Mouse (Mus musculus): Measurements from ENCODE around the gene Klhl30.

Gene Klhl30

GRCm38 (mm10) chr1:91350841-91351240 lies at the start of gene Klhl30:
Gene Klhl30 (plus strand): TSS chr1:91351016.
- no peak for DNase-seq

- DNase-seq = peak in 1 of 2 experiments; percentile 17
These were observed 49.5 kb upstream of the Klhl30 start for GRCm38 (mm10) chr1:91301206-91301920.

DNA sequence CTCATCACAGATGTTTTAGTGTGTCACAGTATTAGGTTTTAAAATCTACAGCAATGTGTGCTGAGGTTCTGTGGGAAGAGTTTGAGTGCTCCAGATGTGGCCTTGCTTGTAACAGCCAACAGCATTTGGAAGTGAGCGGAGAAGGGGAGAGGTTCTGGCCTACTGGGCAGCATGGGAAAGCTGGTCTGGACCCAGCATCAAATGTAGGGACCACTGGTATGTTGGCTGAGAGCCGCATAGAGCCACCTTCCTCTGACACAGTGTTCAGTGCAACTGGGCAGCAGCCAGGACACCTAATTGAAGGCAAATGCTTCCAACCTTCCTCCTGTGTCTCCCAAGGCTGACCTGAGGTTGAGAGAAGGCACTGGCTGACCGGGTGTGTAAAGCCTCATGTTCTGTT lies 48.8 kb upstream of the Klhl30 start:
- DNase-seq = peak in 1 of 2 experiments; percentile 28

GRCm38 (mm10) chr1:91304621-91305020 lies 46.2 kb upstream of the Klhl30 start:
- DNase-seq = no peak

DNA sequence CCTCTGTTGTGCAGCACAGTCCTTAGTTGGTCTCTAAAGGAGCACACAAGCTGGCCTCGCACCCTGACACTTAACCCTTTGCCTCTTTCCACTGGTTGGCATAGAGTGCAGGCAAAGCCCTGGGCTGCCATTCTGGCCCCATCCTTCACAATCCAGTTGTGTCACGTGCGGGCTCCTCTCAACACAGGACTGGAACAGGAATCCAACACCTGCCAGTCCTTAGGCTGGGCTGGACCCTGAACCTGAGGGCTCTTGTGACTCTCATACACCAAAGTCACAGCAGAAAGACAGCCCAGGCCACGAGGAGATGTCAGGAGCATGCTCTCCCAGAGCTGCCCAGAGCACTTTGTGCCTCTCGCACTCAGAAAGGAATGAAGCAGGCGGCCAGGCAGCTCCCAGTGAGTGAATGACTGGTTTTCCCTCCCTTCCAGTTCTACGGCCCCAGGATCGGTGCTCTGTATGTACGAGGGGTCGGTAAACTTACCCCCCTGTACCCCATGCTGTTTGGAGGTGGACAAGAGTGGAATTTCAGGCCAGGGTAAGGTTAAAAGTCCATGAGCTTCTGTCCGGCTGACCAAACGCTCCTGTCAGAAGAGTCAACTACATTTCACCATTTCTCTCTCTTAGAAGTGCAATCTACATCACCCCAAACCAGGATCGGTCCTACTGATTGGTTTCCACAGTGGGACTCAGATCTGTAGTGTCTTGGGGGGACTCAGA lies 41.3 kb upstream of the Klhl30 start:
- no peak for DNase-seq

GRCm38 (mm10) chr1:91312273-91312672 lies 38.5 kb upstream of the Klhl30 start:
- DNase-seq = peak in 1 of 2 experiments; percentile 17

DNA sequence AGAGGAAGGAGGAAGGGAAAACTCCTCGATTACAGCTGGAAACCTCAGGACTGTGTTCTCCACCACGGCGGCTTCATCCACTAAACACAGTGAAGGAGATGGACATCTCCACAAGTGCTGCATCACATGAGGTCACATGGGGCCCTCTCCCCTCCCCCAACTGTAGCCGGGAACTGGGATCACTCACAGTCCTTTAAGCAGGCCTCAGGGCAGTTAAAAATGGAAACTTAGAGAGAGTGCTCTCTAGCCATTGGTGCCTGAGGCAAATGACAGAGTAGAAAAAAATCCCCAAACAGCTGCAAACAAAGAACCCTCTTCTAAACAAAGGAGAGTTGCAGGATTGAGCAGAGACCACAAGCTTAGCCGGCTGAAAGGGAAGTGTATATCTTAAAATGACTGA lies 37.6 kb upstream of the Klhl30 start:
- DNase-seq = no peak

DNA sequence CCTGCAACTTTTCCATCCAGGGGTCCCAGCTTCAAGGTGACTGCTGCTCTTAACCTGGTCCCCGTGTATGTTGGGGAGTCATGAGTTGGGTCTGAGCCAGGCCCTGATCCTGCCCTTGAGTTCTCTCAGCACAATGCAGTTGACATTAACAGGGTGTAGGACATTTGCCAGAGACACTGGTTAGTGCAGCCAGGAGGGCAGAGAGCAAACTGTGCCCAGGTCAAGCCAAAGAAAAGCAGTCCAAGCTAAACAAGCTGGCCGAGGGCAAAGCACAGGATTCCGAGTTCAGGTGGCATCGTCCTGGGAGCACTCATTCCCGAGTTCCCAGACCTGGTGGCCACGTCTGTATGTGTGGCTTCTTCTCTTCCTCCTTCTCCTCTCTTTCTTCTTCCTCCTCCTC lies 33.2 kb upstream of the Klhl30 start:
- no peak for DNase-seq

DNA sequence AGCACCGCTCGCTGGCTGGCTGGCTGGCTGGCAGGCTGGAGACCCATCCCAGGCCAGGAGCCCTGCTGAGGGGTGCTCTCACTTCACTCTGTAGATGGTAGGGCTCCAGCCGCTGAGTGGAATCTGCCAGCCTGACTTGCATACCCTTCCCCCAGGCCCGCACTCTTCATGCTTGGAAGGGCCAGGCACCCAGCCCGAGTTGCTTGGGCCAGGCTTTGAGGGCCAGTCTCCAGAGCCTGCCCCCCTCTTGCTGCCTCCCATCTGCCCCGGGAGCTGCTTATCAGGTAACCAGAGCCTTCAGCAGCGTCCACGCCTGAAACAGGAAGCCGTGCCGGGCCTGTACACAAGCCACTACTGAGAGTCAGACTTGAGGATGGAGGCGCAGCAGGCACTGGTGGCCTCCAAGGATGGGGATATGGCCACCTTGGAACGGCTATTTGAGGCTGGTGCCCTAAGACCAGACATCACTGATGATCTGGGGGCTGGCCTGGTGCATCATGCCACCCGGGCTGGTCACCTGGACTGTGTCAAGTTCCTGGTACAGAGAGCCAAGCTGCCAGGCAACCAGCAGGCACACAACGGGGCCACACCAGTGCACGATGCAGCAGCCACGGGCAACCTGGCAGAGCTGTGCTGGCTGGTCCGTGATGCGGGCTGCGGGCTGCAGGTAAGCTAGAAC lies 28.9 kb upstream of the Klhl30 start, which contains the start of gene Espnl:
TSS of gene Espnl (plus strand) at position 316 of the 679 bp plus-strand sequence.
- no peak for DNase-seq

DNA sequence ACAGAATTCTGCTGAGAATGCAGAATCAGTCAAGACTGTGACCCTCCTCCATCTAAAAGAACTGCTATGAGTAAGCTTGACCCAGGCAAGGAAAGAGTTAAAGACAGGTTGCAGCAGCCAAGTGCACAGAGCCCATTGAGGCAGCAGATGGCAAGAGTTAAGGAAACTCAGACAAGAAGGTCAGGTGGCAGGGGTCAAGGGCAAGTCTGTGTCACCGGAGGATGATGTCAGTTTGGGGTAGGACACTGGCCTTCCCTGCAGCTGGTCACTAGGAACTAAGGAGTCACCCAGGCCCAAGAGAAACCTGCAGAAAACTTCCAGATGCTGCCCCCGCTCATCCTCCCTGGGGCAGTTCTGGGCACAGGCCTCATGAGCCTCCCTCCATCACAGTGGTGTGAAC lies 26.2 kb upstream of the Klhl30 start:
- DNase-seq = no peak

DNA sequence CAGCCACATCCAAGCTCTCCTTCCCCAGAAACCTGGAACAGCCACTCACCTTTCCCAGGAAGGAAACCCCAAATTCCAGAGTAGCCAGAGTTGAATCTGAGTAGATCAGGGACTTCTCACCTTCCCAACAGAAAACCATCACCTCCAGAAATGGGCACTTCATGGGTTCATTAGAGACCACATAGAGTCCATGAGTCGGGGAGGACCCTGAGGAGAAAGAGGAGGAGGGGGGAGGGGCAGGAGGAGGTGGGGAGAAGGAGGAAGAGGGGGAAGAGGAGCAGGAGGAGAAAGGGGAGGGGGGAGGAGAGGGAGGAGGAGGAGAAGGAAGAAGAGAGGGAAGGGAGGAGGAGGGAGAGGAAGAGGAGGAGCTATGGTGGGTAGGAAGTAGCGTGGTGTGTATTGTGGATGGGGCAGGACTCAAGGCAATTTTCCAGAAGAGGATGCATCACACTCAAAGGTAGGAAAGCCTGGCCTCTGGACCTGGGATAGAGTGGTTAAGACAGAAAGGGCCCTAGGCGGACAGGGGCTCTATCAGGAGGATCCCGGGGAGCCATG lies 25.3 kb upstream of the Klhl30 start:
- DNase-seq = no peak

DNA sequence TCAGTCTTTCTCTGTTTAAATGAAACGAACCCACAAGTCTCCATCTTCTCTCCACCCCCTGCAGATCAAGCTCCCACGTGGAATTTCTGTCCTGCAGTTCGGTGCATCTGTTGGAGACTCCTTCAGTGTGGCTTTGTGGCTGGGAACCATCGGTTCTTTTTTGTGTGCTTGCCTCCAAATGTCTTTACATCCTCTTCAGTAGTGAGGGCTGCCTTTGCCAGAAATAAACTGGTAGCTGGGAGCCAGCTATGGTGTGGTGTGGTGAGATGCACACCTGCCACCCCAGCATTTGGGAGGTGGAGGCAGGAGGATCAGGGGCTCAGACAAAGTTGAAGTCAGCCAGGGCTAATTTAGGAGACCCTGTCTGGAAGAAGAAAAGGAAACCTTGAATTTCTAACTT lies 18.7 kb upstream of the Klhl30 start:
- no peak for DNase-seq

DNA sequence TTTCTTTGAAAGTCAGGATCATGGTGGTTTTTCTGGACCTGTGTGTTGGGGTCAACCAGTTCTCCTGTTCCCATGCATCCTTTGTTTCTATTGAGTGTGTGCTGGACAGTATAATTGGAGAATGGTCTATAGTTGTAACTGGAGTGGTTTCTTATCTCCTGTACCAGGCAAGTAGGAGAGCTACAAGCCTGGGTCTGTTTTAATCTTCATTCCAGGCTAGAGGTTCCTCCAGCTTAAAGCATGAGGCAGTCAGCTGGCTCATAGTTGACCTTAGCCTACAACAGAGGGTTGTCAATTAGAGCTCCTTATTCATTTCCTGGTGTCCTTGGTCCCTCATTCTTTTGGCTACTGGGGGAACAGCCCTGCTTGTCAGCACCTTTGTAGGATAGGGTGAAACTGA lies 17.2 kb upstream of the Klhl30 start:
- no peak for DNase-seq

DNA sequence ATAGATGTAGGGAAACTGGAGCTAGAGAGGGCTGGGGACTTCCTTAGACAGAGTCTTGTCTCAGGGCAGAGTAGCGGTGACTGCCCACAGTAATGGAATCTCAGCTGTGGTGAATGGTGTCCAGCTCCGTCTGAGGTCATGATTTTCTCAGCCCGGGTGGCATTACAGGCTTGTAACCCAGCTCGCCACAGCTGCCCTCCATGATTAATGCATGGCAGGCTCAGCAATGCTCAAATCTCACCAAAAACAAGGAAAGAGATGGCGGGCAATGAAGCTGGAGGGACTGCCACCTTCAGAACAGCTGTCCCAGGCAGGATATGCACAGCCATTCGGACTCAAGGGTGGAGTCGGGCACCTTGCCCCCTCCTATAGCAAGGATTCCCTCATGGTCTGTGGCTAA lies 13.5 kb upstream of the Klhl30 start:
- DNase-seq = no peak

GRCm38 (mm10) chr1:91344001-91344400 lies 6.8 kb upstream of the Klhl30 start:
- no peak for DNase-seq

DNA sequence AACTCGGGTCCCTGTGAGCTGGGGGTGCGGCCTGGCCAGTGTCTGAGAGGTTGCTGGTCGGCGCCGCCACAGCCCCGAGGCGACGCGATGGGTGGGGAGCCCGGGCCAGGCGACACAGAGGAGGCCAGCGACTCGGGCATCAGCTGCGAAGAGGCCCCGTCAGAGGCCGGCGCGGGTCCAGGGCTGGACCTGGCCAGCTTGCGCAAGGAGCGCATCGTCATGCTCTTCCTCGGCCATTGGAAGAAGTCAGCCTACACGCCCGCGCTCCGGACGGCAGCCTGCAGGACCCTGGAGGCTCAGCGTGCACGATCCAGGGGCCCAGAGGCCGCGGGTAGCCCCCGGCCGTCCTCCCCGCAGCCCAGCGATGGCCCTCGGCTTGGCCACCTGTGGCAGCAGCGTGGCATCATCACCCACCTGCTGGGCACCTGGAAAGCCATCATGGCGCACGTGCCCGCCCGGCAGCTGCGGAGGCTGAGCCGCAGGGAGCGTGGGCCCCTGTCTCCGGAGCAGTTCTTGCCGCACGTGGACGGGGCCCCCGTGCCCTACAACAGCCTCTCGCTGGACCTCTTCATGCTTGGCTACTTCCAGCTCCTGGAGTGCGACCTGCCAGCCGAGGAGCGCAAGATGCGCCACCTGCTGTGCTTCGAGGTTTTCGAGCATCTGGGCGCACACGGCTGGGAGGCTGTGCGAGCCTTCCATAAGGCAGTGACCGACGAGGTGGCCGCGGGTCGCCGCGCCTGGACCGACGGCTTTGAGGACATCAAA lies 5.7 kb upstream of the Klhl30 start:
- no peak for DNase-seq

DNA sequence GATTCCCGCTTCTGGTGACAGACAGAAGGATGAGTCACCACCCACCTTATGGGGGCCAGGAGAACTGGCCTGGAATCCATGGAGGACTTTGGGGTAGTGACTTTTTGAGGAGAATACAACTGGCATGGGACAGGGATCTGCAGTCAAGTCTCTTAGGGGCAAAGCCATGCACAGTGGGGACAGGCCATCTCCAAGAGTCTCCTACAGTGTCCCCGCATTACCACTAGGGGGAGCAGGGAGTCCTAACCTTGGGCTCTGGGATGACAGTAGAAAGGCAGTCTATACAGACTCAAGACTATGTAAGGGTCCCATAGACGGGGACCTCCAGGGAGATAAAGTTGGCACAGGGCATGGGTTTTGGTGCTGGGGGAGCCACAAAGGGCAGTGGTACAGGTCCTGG lies 3.9 kb upstream of the Klhl30 start:
- DNase-seq = peak; percentile 31 to 61

- DNase-seq = no peak
These were observed 433 bp downstream of the Klhl30 start for GRCm38 (mm10) chr1:91351249-91351648.

GRCm38 (mm10) chr1:91352277-91352676 lies 1.5 kb downstream of the Klhl30 start:
- no peak for DNase-seq

DNA sequence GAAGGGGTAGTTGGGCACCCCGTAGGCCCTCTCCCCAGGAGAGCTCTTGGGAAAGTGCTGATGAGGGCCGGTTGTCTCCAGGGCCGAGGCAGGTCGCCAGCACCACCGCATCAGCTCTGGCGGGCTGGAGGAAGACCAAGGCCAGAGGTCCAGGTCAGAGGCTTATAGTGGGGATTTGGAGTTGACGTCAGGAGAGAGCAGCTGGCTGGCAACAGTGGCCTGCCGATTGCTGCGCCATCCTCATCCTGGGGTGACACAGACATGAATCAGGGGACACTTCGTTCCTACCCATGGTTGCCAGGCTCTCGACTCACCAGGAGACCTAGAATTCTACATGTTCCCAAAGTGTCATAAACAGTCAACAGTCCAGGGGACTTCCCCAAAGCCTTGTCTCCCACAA lies 5.3 kb downstream of the Klhl30 start:
- DNase-seq = no peak

- DNase-seq = no peak
These were observed 11.3 kb downstream of the Klhl30 start for GRCm38 (mm10) chr1:91362113-91362512.

GRCm38 (mm10) chr1:91364822-91365644 lies 14.2 kb downstream of the Klhl30 start:
- DNase-seq = no peak

Measured in lung, adult 18-20 months (tissue).